Mouse (Mus musculus) CH12.LX (cell line): ENCODE data around the gene Gja5. TPM values are rescaled to one million over a fixed set of nuclear protein-coding genes. Genes with fewer than 3 reads are reported as not detected.

ENCODE experiments used
- DNase-seq: peaks from one replicate; pipeline ENCODE4 v3.0.0-alpha.2; 2013; ENCODE audit errors: extremely low read depth
- H3K27ac ChIP-seq: 2 replicates; pipeline ENCODE4 v1.5.1; 2012; ENCODE audit warnings: low read depth, mild to moderate bottlenecking, control low read depth, moderate library complexity; ENCODE audit not compliant: insufficient read depth
- H3K27me3 ChIP-seq: replicated peaks from 2 replicates; pipeline ENCODE3; 2012; ENCODE audit warnings: inconsistent platforms
- H3K36me3 ChIP-seq, 2 experiments: replicated peaks in 1 of 2; 2 replicates each; pipeline versions ENCODE3 to v1.6.1; 2012; ENCODE audit warnings: inconsistent platforms in 1 of 2, low read length in 1 of 2, mild to moderate bottlenecking in 1 of 2, mixed read lengths in 1 of 2, moderate library complexity in 1 of 2; ENCODE audit not compliant: control insufficient read depth in 1 of 2, insufficient read depth in 1 of 2
- H3K4me1 ChIP-seq, 2 experiments: 2 replicates each; pipeline ENCODE4 v1.6.1; 2012; ENCODE audit warnings: inconsistent platforms in 1 of 2, moderate library complexity in 1 of 2; ENCODE audit not compliant: insufficient read depth in 2 of 2, control insufficient read depth in 1 of 2
- H3K4me2 ChIP-seq: 2 replicates; pipeline ENCODE4 v1.6.1; 2012; ENCODE audit warnings: low read depth, mild to moderate bottlenecking, control low read depth; ENCODE audit not compliant: poor library complexity, insufficient read depth, severe bottlenecking
- H3K4me3 ChIP-seq, 3 experiments: fragments of 150-350 bp in 1 of 3; sonication (generic) in 1 of 3; replicated peaks in 1 of 3; 2 replicates each; pipeline versions ENCODE3 to v1.5.1; 2011 to 2012; ENCODE audit warnings: low read depth in 2 of 3, low read length in 2 of 3, mild to moderate bottlenecking in 2 of 3, moderate library complexity in 2 of 3, control low read depth in 1 of 3, improper control_type of control experiment in 1 of 3, inconsistent platforms in 1 of 3, mixed read lengths in 1 of 3; ENCODE audit not compliant: poor library complexity in 1 of 3
- H3K79me2 ChIP-seq: replicated peaks from 2 replicates; pipeline ENCODE4 v1.6.1; 2012; ENCODE audit warnings: mild to moderate bottlenecking, moderate library complexity; ENCODE audit not compliant: control insufficient read depth, poor library complexity, insufficient read depth, severe bottlenecking; ENCODE audit errors: extremely low read depth
- H3K9ac ChIP-seq: 2 replicates; pipeline ENCODE4 v1.6.1; 2012; ENCODE audit warnings: low read depth, mild to moderate bottlenecking, control low read depth, moderate library complexity; ENCODE audit not compliant: insufficient read depth
- H3K9me3 ChIP-seq: replicated peaks from 2 replicates; pipeline ENCODE3; 2012; ENCODE audit warnings: low read length, inconsistent platforms, mixed read lengths
- BHLHE40 ChIP-seq: IDR thresholded peaks from 2 replicates; pipeline ENCODE4 v1.6.1; 2011; ENCODE audit warnings: mild to moderate bottlenecking, low read depth, low read length, improper control_type of control experiment
- CHD1 ChIP-seq: IDR thresholded peaks from 2 replicates; pipeline ENCODE4 v1.6.1; 2012; ENCODE audit warnings: low read depth, low read length, improper control_type of control experiment, inconsistent platforms
- CHD2 ChIP-seq: IDR thresholded peaks from 2 replicates; pipeline ENCODE4 v1.6.1; 2011; ENCODE audit warnings: low read length, improper control_type of control experiment
- CTCF ChIP-seq, 2 experiments: IDR thresholded peaks in 1 of 2; conservative IDR thresholded peaks in 1 of 2; 2 replicates each; pipeline ENCODE4 v1.5.1; 2011 to 2012; ENCODE audit warnings: low read depth in 2 of 2, low read length in 2 of 2, improper control_type of control experiment in 1 of 2, inconsistent platforms in 1 of 2, mild to moderate bottlenecking in 1 of 2, moderate library complexity in 1 of 2
- ELF1 ChIP-seq: IDR thresholded peaks from 2 replicates; pipeline ENCODE4 v1.6.1; 2014; ENCODE audit warnings: low read depth, mild to moderate bottlenecking, inconsistent platforms, low read length, improper control_type of control experiment
- EP300 ChIP-seq: IDR thresholded peaks from 2 replicates; pipeline ENCODE4 v1.6.1; 2011; ENCODE audit warnings: low read length, improper control_type of control experiment
- ETS1 ChIP-seq: conservative IDR thresholded peaks from 2 replicates; pipeline ENCODE4 v1.6.1; 2012; ENCODE audit warnings: low read depth, mild to moderate bottlenecking, inconsistent platforms, low read length, improper control_type of control experiment, moderate library complexity
- GABPA ChIP-seq: IDR thresholded peaks from 2 replicates; pipeline ENCODE4 v1.6.1; 2012; ENCODE audit warnings: low read depth, low read length, improper control_type of control experiment, inconsistent platforms; ENCODE audit not compliant: insufficient replicate concordance
- JUN ChIP-seq: IDR thresholded peaks from 2 replicates; pipeline ENCODE4 v1.6.1; 2011; ENCODE audit warnings: low read depth, mild to moderate bottlenecking, low read length, improper control_type of control experiment, moderate library complexity; ENCODE audit not compliant: insufficient read depth
- JUND ChIP-seq: conservative IDR thresholded peaks from 2 replicates; pipeline ENCODE4 v1.6.1; 2011; ENCODE audit warnings: low read depth, low read length, improper control_type of control experiment
- KAT2A ChIP-seq: IDR thresholded peaks from 2 replicates; pipeline ENCODE4 v1.6.1; 2012; ENCODE audit warnings: low read length, improper control_type of control experiment, inconsistent platforms; ENCODE audit not compliant: insufficient replicate concordance
- MAFK ChIP-seq: IDR thresholded peaks from 2 replicates; pipeline ENCODE4 v1.6.1; 2011; ENCODE audit warnings: low read length, improper control_type of control experiment; ENCODE audit not compliant: insufficient replicate concordance
- MAX ChIP-seq: IDR thresholded peaks from 2 replicates; pipeline ENCODE4 v1.6.1; 2011; ENCODE audit warnings: low read length, improper control_type of control experiment
- MEF2A ChIP-seq: IDR thresholded peaks from 2 replicates; pipeline ENCODE4 v1.6.1; 2014; ENCODE audit warnings: low read depth, mild to moderate bottlenecking, inconsistent platforms, low read length, improper control_type of control experiment, borderline replicate concordance
- MXI1 ChIP-seq: IDR thresholded peaks from 2 replicates; pipeline ENCODE4 v1.6.1; 2011; ENCODE audit warnings: mild to moderate bottlenecking, low read depth, low read length, improper control_type of control experiment
- MYC ChIP-seq: IDR thresholded peaks from 2 replicates; pipeline ENCODE4 v1.6.1; 2011; ENCODE audit warnings: low read depth, mild to moderate bottlenecking, improper control_type of control experiment, low read length
- NELFE ChIP-seq: IDR thresholded peaks from 2 replicates; pipeline ENCODE4 v1.6.1; 2011; ENCODE audit warnings: low read depth, low read length, improper control_type of control experiment
- PAX5 ChIP-seq: IDR thresholded peaks from 2 replicates; pipeline ENCODE4 v1.6.1; 2012; ENCODE audit warnings: low read length, inconsistent platforms, mixed read lengths
- POLR2AphosphoS2 ChIP-seq: IDR thresholded peaks from 2 replicates; pipeline ENCODE4 v1.6.1; 2011; ENCODE audit warnings: low read depth, low read length, improper control_type of control experiment
- SIN3A ChIP-seq: IDR thresholded peaks from 2 replicates; pipeline ENCODE4 v1.6.1; 2012; ENCODE audit warnings: low read length, improper control_type of control experiment, inconsistent platforms
- TBP ChIP-seq: conservative IDR thresholded peaks from 2 replicates; pipeline ENCODE4 v1.6.1; 2011; ENCODE audit warnings: low read depth, low read length, improper control_type of control experiment
- TCF12 ChIP-seq: IDR thresholded peaks from 2 replicates; pipeline ENCODE4 v1.6.1; 2014; ENCODE audit warnings: low read depth, mild to moderate bottlenecking, inconsistent platforms, low read length, improper control_type of control experiment
- UBTF ChIP-seq: IDR thresholded peaks from 2 replicates; pipeline ENCODE4 v1.6.1; 2012; ENCODE audit warnings: low read depth, mild to moderate bottlenecking, inconsistent platforms, low read length, improper control_type of control experiment, moderate library complexity
- USF1 ChIP-seq: IDR thresholded peaks from 2 replicates; pipeline ENCODE4 v1.6.1; 2014; ENCODE audit warnings: low read depth, mild to moderate bottlenecking, inconsistent platforms, low read length, improper control_type of control experiment
- ZC3H11A ChIP-seq: IDR thresholded peaks from 2 replicates; pipeline ENCODE4 v1.6.1; 2012; ENCODE audit warnings: low read depth, mild to moderate bottlenecking, inconsistent platforms, low read length, improper control_type of control experiment
- ZNF384 ChIP-seq: IDR thresholded peaks from 2 replicates; pipeline ENCODE4 v1.6.1; 2012; ENCODE audit warnings: low read depth, low read length, improper control_type of control experiment, inconsistent platforms
- dilution Hi-C: fragments of 300-500 bp; cut with MboI; formaldehyde crosslinking; loops from 2 replicates; pipeline ENCODE4 v1.14.3; 2020; ENCODE audit warnings: low sequenced_read_pairs; ENCODE audit not compliant: extremely low pct_unique_long_range_greater_than_20kb, extremely low pct_ligation_motif_present
- in situ Hi-C: fragments of 300-500 bp; cut with MboI; formaldehyde crosslinking; loops from 3 replicates; pipeline ENCODE4 v1.14.3; 2019; ENCODE audit warnings: low sequenced_read_pairs, low pct_ligation_motif_present, low pct_unique_long_range_greater_than_20kb, mixed read lengths
- polyA plus RNA-seq: library from polyadenylated mRNA; unstranded; fragments of >175 nt; gene quantifications from 2 replicates; pipeline ENCODE4 v1.2.1, GENCODE M21; 2012; ENCODE audit warnings: low read depth; ENCODE audit not compliant: insufficient read length
- total RNA-seq, 2 experiments: library from RNA; depleted of rRNA; stranded (reverse); fragments of 300-350 nt in 1 of 2; fragments of >200 nt in 1 of 2; gene quantifications; 2 replicates each; pipeline ENCODE4 v1.2.3; 2012 to 2014

The Gja5 gene
- total and polyA plus RNA-seq, 3 experiments: not detected

DNA sequence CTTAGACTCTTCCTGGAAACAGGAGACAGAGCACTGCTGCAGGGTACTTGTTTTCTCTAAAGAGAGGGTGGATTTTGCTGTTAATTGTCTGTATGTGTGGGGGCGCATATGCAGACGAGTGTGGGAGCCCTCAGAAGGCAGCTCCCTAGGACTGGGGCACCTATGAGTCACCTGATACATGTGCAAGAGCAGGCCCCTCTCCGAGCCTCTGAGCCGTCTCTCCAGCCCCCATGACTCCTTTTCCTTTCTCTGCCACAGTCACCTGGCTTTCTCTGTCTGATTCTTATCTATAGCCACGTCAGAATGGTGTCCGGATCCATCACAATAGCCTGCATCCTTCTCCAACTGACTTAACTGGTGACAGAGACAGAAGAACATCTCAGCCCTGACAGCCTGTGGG lies 22.9 kb upstream of the Gja5 start:
- dilution Hi-C loops: no loop called here
- Histone ChIP-seq H3K27ac (peak overlapping the region; percentile 39; the same call in 1 of the 2 replicates), H3K79me2 (no peaks in the 10 kb centered on the region), H3K4me1 (peaks cover 18 to 36% of the 10 kb centered on the region in 2 experiments), H3K9me3 (no peaks in the 10 kb centered on the region), H3K27me3 (no peaks in the 10 kb centered on the region), H3K36me3 (peaks cover 21 to 83% of the 10 kb centered on the region in 2 experiments), H3K4me2 (no peak overlapping the region), H3K9ac (no peak overlapping the region), H3K4me3 (no peak overlapping the region)
- TF ChIP-seq MAX (no peak), GABPA (no peak), JUN (no peak), NELFE (no peak), USF1 (no peak), KAT2A (no peak), CTCF (conservative IDR thresholded peaks at IDR 0.05 in 1 of 2, IDR thresholded peaks at IDR 0.05 in 1 of 2; ENCODE audit: low read depth in 2 of 2, low read length in 2 of 2) (no peak), ZC3H11A (no peak), CHD2 (no peak)
- in situ Hi-C loops: no loop called here
- peak; percentile 7 for DNase-seq

DNA sequence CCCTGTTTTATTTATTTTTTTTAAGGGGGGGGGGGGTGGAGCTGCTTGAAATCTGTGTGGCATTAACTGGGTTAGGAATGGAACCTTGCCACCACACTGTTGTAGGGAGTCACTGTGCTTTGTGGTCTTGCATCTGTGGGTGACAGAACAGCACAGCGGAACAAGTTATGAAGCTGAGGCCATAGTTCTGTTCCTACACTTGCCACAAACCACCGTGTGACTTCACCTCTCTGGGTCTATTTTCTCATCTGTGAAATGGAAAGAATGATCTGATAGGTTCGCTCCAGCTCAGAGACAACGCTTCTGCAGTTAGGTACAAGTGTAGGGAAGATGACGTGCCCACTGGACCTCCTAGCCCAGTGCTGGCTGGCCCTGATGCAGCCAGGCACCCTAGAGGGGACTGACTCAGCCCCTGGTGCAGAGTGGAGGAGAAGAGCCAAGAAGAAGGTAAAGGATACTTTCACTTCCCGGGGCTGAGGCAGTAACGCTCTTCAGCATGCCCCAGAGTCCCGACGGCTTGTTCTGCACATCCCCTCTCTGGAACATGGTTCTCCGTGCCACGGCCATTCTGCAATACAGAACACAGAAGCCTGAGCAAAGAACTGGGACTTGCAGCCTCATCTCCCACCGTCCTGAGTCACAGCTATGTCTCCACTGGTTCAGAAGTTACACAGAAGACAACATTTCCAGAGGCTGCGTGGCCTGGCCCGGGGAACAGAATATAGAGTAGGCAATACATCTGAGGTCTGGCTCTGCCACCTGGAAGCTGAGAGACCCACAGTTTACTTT lies 22.2 kb upstream of the Gja5 start:
- in situ Hi-C loops (no loop called here), dilution Hi-C loops (no loop called here)
- Histone ChIP-seq H3K27ac (peak overlapping the region; percentile 61), H3K9ac (no peak overlapping the region), H3K79me2 (no peaks in the 10 kb centered on the region), H3K36me3 (peaks cover 21 to 83% of the 10 kb centered on the region in 2 experiments), H3K27me3 (no peaks in the 10 kb centered on the region), H3K9me3 (no peaks in the 10 kb centered on the region), H3K4me2 (no peak overlapping the region), H3K4me1 (peaks cover 18 to 36% of the 10 kb centered on the region in 2 experiments), H3K4me3 (no peak overlapping the region)
- no peak for TF ChIP-seq MYC
- peak; percentile 73 for TF ChIP-seq JUN
- TF ChIP-seq BHLHE40: peak; percentile 54
- 0 out of 2 replicates have a peak, but pooled peaks have one; percentile 25 for TF ChIP-seq MAFK
- TF ChIP-seq EP300: peak; percentile 73
- TF ChIP-seq PAX5: no peak
- 0 out of 2 replicates have a peak, but pooled peaks have one; percentile 20 for TF ChIP-seq TBP
- TF ChIP-seq ETS1: peak; percentile 94
- TF ChIP-seq UBTF: 0 out of 2 replicates have a peak, but pooled peaks have one; percentile 32
- TF ChIP-seq MXI1: 0 out of 2 replicates have a peak, but pooled peaks have one; percentile 29
- 0 out of 2 replicates have a peak, but pooled peaks have one; percentile 10 for TF ChIP-seq ZNF384
- peak; percentile 50; the same call in 1 of the 2 replicates for TF ChIP-seq TCF12
- TF ChIP-seq JUND: peak; percentile 67; the same call in 1 of the 2 replicates
- TF ChIP-seq MEF2A: peak; percentile 73; the same call in 1 of the 2 replicates
- TF ChIP-seq POLR2AphosphoS2: no peak
- no peak for TF ChIP-seq CTCF (conservative IDR thresholded peaks at IDR 0.05 in 1 of 2, IDR thresholded peaks at IDR 0.05 in 1 of 2; ENCODE audit: low read depth in 2 of 2, low read length in 2 of 2)
- TF ChIP-seq SIN3A: peak; percentile 60; the same call in 1 of the 2 replicates
- no peak for TF ChIP-seq CHD1
- TF ChIP-seq ELF1: no peak
- DNase-seq: peak; percentile 79
